Mouse (Mus musculus): ENCODE results near the gene Metrn. TPM values are rescaled to one million over a fixed set of nuclear protein-coding genes. Genes with fewer than 3 reads are reported as not detected.

Gene Metrn
- total and polyA plus RNA-seq, 3 experiments, result 47.9 to 54.6 (median 49.0) TPM

DNA sequence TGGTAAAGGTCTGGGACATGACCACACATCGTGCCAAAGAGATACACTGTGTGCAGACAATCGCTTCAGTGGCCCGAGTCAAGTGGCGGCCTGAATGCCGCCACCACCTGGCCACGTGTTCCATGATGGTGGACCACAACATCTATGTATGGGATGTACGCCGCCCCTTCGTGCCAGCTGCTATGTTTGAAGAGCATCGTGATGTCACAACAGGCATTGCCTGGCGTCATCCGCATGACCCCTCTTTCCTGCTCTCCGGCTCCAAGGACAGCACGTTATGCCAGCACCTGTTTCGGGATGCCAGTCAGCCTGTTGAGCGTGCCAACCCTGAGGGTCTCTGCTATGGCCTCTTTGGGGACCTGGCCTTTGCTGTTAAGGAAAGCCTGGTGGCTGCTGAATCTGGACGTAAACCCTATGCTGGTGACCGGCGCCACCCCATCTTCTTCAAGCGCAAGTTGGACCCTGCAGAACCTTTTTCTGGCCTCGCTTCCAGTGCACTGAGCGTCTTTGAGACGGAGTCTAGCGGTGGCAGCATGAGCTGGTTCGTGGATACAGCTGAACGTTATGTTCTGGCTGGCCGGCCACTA lies 29.1 kb upstream of the Metrn start:
- no peaks in the 10 kb centered on the region for H3K27me3 ChIP-seq (ENCODE audit: control insufficient read depth, insufficient read depth, low read length)
- peaks cover 8% of the 10 kb centered on the region for H3K4me1 ChIP-seq (ENCODE audit: control insufficient read depth, insufficient read depth, low read length)
- TF ChIP-seq CTCF (IDR thresholded peaks at IDR 0.05) (no peak), POLR2A (IDR thresholded peaks at IDR 0.05; ENCODE audit: insufficient read depth, low read depth, low read length) (no peak), EP300 (IDR thresholded peaks at IDR 0.05; ENCODE audit: insufficient read depth, low read depth, low read length) (no peak)
- no peak overlapping the region for H3K4me3 ChIP-seq
- intact Hi-C loops (cut with DNase I), result no loop called here
- no peak overlapping the region for H3K27ac ChIP-seq
- no peaks in the 10 kb centered on the region for H3K36me3 ChIP-seq (ENCODE audit: control insufficient read depth, insufficient read depth, low read length)
- no peak overlapping the region for H3K9ac ChIP-seq (ENCODE audit: low read depth, low read length)
- WGBS, result 93% methylated on average over 27 of the region's 27 CpGs
- no peak for DNase-seq
- no peaks in the 10 kb centered on the region; the same call in 1 of the 2 replicates for H3K79me2 ChIP-seq (replicated peaks; ENCODE audit: control insufficient read depth, insufficient read depth, low read length)

- Histone ChIP-seq H3K27me3 (ENCODE audit: control insufficient read depth, insufficient read depth, low read length) (no peaks in the 10 kb centered on the region), H3K4me1 (ENCODE audit: control insufficient read depth, insufficient read depth, low read length) (peaks cover 8% of the 10 kb centered on the region), H3K4me3 (no peak overlapping the region), H3K79me2 (replicated peaks; ENCODE audit: control insufficient read depth, insufficient read depth, low read length) (no peaks in the 10 kb centered on the region), H3K36me3 (ENCODE audit: control insufficient read depth, insufficient read depth, low read length) (no peaks in the 10 kb centered on the region), H3K27ac (no peak overlapping the region), H3K9ac (ENCODE audit: low read depth, low read length) (no peak overlapping the region)
- DNase-seq, result no peak
- intact Hi-C loops (cut with DNase I), result no loop called here
- TF ChIP-seq CTCF (IDR thresholded peaks at IDR 0.05), result no peak
- TF ChIP-seq POLR2A (IDR thresholded peaks at IDR 0.05; ENCODE audit: insufficient read depth, low read depth, low read length), result no peak
- no peak for TF ChIP-seq EP300 (IDR thresholded peaks at IDR 0.05; ENCODE audit: insufficient read depth, low read depth, low read length)
- 87% methylated on average over 6 of the region's 6 CpGs for WGBS
These were observed 28.4 kb upstream of the Metrn start for GRCm38 (mm10) chr17:25825311-25825710.

DNA sequence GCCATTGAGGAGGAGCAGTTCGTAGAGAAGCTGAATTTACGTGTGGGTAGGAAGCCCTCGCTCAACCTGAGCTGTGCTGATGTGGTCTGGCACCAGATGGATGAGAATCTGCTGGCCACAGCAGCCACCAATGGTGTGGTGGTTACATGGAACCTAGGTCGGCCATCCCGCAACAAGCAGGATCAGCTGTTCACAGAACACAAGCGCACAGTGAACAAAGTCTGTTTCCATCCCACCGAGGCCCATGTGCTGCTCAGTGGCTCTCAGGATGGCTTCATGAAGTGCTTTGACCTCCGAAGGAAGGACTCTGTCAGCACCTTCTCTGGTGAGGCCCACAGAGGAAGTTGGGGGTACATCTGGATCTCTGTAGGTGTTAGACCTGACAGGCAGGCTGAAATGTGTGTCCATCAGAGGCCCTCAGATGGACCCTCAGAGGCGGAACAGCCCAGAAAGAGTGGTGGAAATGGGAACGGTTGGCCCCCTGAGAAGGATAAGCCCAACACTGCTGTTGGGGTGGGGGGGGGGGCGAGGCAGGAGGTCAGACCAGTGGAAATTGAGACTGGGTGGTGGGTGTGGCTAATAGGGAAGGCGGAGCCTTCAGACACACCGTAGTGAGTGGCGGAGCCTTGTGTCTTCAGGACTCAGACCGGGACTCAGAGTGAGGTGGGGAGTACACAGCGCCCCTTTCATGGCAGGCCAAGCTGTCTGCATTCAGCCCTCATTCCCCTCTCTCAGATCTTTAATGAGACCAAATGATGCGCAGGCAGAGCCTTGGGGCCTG lies 27.6 kb upstream of the Metrn start:
- Histone ChIP-seq H3K4me3 (no peak overlapping the region; the same call in 1 of the 2 replicates), H3K9ac (ENCODE audit: low read depth, low read length) (no peak overlapping the region)

GRCm38 (mm10) chr17:25823452-25823851 lies 26.5 kb upstream of the Metrn start, which contains the start of gene Wdr24:
TSS of gene Wdr24 (plus strand) at chr17:25823627.
- TF ChIP-seq POLR2A (IDR thresholded peaks at IDR 0.05; ENCODE audit: insufficient read depth, low read depth, low read length) (peak; percentile 82), CTCF (IDR thresholded peaks at IDR 0.05) (no peak), EP300 (IDR thresholded peaks at IDR 0.05; ENCODE audit: insufficient read depth, low read depth, low read length) (0 out of 2 replicates have a peak, but pooled peaks have one; percentile 38)
- peak; percentile 79 to 81 for DNase-seq
- H3K4me3 ChIP-seq, result peak within 1 kb of the TSS; percentile 56
- H3K27ac ChIP-seq, result peak within 1 kb of the TSS; percentile 40
- H3K9ac ChIP-seq (ENCODE audit: low read depth, low read length), result peak within 1 kb of the TSS; percentile 82
- intact Hi-C loops (cut with DNase I), result no loop called here
- no peaks in the 10 kb centered on the region for H3K36me3 ChIP-seq (ENCODE audit: control insufficient read depth, insufficient read depth, low read length)
- peaks cover 8% of the 10 kb centered on the region for H3K4me1 ChIP-seq (ENCODE audit: control insufficient read depth, insufficient read depth, low read length)
- no peaks in the 10 kb centered on the region for H3K79me2 ChIP-seq (replicated peaks; ENCODE audit: control insufficient read depth, insufficient read depth, low read length)
- peaks cover 10% of the 10 kb centered on the region for H3K27me3 ChIP-seq (ENCODE audit: control insufficient read depth, insufficient read depth, low read length)
- under 1% methylated on average over 18 of the region's 18 CpGs for WGBS

More for the DNA sequence above, 27.6 kb upstream of the Metrn start:
- Histone ChIP-seq H3K27ac (no peak overlapping the region), H3K36me3 (ENCODE audit: control insufficient read depth, insufficient read depth, low read length) (no peaks in the 10 kb centered on the region), H3K4me1 (ENCODE audit: control insufficient read depth, insufficient read depth, low read length) (peaks cover 8% of the 10 kb centered on the region), H3K27me3 (ENCODE audit: control insufficient read depth, insufficient read depth, low read length) (peaks cover 5% of the 10 kb centered on the region), H3K79me2 (replicated peaks; ENCODE audit: control insufficient read depth, insufficient read depth, low read length) (no peaks in the 10 kb centered on the region)
- WGBS, result 71% methylated on average over 17 of the region's 17 CpGs
- no peak for DNase-seq
- TF ChIP-seq CTCF (IDR thresholded peaks at IDR 0.05), result no peak
- TF ChIP-seq POLR2A (IDR thresholded peaks at IDR 0.05; ENCODE audit: insufficient read depth, low read depth, low read length), result no peak
- no peak for TF ChIP-seq EP300 (IDR thresholded peaks at IDR 0.05; ENCODE audit: insufficient read depth, low read depth, low read length)
- intact Hi-C loops (cut with DNase I), result no loop called here

DNA sequence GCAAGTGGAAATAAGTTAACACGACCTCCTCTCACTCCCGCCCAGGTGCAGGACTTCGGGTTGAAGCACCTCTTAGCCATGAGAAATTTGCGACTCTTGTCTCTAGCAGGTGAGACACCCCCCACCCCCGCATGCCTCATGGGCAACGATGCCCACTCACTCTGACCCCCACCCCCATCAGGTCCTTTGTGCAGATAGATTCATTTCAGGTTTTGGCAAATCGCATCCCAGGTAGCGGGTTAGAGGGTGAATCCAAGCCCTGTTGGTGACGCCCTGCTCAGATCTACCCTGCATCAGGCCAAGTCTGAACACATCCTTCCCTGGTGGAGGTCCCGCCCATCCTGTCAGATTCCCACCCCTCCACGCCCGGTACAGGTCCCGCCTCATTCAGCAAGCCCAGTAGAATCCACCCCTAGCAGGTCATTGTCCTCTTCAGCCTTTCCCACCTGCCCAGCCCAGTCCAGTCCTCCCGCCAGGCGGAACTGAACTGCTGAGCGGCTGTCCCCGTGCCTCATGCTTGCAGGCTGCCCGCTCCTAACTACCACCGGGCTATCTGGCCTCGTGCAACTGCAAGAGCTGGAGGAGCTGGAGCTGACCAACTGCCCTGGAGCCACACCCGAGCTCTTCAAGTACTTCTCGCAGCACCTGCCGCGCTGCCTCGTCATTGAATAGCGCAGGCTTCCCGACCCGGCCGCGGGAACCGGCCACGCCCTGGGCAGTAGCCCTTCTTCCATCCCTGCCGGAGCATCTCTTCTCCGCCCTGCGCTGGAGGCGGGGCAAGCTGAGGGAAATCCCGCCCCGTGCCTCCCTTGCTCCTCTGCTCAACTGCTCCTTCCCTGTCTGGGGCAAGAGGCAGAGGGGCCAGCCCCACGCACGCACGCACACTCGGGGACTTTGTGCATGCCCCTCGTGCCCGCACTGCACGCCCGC lies 22.2 kb upstream of the Metrn start:
- peak in 1 of 2 experiments; percentile 30 for DNase-seq
- intact Hi-C loops (cut with DNase I), result no loop called here
- Histone ChIP-seq H3K36me3 (ENCODE audit: control insufficient read depth, insufficient read depth, low read length) (no peaks in the 10 kb centered on the region), H3K27ac (no peak overlapping the region), H3K4me1 (ENCODE audit: control insufficient read depth, insufficient read depth, low read length) (peaks cover 3% of the 10 kb centered on the region), H3K4me3 (no peak overlapping the region), H3K79me2 (replicated peaks; ENCODE audit: control insufficient read depth, insufficient read depth, low read length) (no peaks in the 10 kb centered on the region), H3K27me3 (ENCODE audit: control insufficient read depth, insufficient read depth, low read length) (peaks cover 10% of the 10 kb centered on the region), H3K9ac (ENCODE audit: low read depth, low read length) (no peak overlapping the region)
- TF ChIP-seq CTCF (IDR thresholded peaks at IDR 0.05) (no peak), EP300 (IDR thresholded peaks at IDR 0.05; ENCODE audit: insufficient read depth, low read depth, low read length) (no peak), POLR2A (IDR thresholded peaks at IDR 0.05; ENCODE audit: insufficient read depth, low read depth, low read length) (no peak)
- 5% methylated on average over 46 of the region's 46 CpGs for WGBS

All from heart, adult 2 months (tissue).